Mouse (Mus musculus): Measurements from ENCODE around the gene Xrcc4.

Xrcc4 gene

GRCm38 (mm10) chr13:89739696-89740242, 349.6 kb downstream of the Xrcc4 start:
- DNase-seq (ENCODE audit: low read depth, low spot score) = no peak

GRCm38 (mm10) chr13:89738776-89739695, 350.4 kb downstream of the Xrcc4 start:
- peak; percentile 63 for DNase-seq (ENCODE audit: low read depth, low spot score)

GRCm38 (mm10) chr13:89738275-89738674, 351.1 kb downstream of the Xrcc4 start:
- DNase-seq (ENCODE audit: low read depth, low spot score) = no peak

- no peak for DNase-seq (ENCODE audit: low read depth, low spot score)
Measured at GRCm38 (mm10) chr13:89735111-89735510, 354.3 kb downstream of the Xrcc4 start.

GRCm38 (mm10) chr13:89726492-89726891, 362.9 kb downstream of the Xrcc4 start:
- peak; percentile 70 for DNase-seq (ENCODE audit: low read depth, low spot score)

All from forelimb bud, embryonic 11.5 days (tissue).